Mouse (Mus musculus): ENCODE results near the gene Gm28047. TPM values are rescaled to one million over a fixed set of nuclear protein-coding genes. Genes with fewer than 3 reads are reported as not detected.

Gm28047 gene
- polyA plus RNA-seq, 1 experiment from 2014 or later: 0.08 TPM

DNA sequence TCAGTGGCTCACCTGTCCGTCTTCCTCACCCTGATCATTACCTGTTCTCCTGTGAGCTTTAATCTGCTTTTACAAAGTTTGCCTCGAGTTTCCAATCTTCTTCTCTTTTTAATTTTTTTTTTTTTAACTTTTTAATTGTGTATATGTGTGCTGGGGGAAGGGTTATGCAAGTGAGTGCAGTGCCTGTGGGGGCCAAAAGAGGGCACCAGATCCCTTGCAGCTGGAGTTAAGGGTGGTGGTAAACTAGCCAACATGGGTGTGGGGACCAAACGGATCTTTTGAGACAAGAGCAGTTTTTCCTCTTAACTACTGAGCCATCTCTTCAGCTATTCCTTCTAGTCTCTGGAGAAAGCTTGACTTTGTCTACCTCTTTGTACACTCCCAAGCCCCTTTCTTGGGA is 96.9 kb downstream of the Gm28047 start:
- no peak overlapping the region for H3K9ac ChIP-seq (ENCODE audit: low read length)
- H3K4me2 ChIP-seq: no peak overlapping the region
- ATAC-seq (ENCODE audit: low FRiP score) (no peak), DNase-seq (ENCODE audit: low spot score, missing footprints) (peak; percentile 86)
- peaks cover 3% of the 10 kb centered on the region; the same call in 1 of the 2 replicates for H3K36me3 ChIP-seq (ENCODE audit: control insufficient read depth, insufficient read depth, low read length)
- H3K27ac ChIP-seq (ENCODE audit: low read depth, low read length): no peak overlapping the region
- H3K4me1 ChIP-seq (ENCODE audit: control insufficient read depth, insufficient read depth, low read length): no peaks in the 10 kb centered on the region
- H3K27me3 ChIP-seq (ENCODE audit: control insufficient read depth, insufficient read depth, low read length): no peaks in the 10 kb centered on the region
- H3K4me3 ChIP-seq (ENCODE audit: low read depth, low read length): no peak overlapping the region
- H3K9me3 ChIP-seq (ENCODE audit: control insufficient read depth, low read length): no peaks in the 10 kb centered on the region
- 69% methylated on average over 3 of the region's 3 CpGs for WGBS

DNA sequence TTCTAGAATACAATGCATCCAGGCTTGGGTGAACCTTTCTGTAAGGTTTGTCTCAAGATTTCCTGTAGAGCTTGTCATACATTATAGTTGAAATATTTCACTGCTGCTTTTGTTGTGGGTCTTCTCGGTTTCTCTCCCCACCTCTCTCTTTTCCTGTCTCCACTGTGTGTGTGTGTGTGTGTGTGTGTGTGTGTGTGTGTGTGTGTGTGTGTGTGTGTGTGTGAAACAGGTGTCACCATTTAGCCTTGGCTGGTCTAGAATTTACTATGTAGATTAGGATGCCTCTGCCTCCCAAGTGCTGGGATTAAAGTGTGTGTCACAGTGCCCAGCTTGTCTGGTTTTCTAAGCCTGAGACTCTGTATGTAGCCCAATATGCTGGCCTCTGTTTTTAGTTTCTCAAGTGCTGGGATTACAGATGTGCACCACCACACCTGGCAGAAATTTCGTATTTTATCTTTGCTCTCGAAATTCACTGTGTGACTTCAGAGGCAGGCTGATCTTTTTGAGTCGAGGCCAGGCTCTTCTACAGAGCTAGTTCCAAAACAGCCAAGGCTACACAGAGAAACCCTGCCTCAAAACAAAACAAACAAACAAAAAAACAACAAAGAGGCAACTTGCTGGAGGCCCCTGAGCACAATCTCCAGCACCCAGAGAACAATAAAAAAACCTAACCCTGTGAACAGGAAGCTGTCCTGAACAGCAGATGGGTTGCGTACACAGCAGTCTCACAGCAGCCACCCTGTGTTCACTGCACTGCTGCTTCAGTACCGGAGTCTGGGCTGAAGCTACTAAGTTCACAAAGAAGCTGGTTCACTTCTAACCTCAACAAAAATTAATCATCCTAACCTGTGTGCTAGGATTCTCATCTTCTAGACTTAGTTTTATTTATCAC is 98.5 kb downstream of the Gm28047 start:
- Histone ChIP-seq H3K4me2 (no peak overlapping the region), H3K9me3 (ENCODE audit: control insufficient read depth, low read length) (no peaks in the 10 kb centered on the region), H3K4me1 (ENCODE audit: control insufficient read depth, insufficient read depth, low read length) (no peaks in the 10 kb centered on the region), H3K36me3 (ENCODE audit: control insufficient read depth, insufficient read depth, low read length) (peaks cover 3% of the 10 kb centered on the region; the same call in 1 of the 2 replicates), H3K9ac (ENCODE audit: low read length) (no peak overlapping the region), H3K27ac (ENCODE audit: low read depth, low read length) (no peak overlapping the region), H3K27me3 (ENCODE audit: control insufficient read depth, insufficient read depth, low read length) (no peaks in the 10 kb centered on the region), H3K4me3 (ENCODE audit: low read depth, low read length) (no peak overlapping the region)
- DNase-seq (ENCODE audit: low spot score, missing footprints) (peak; percentile 54), ATAC-seq (ENCODE audit: low FRiP score) (no peak)
- WGBS: 85% methylated on average over 6 of the region's 6 CpGs

DNA sequence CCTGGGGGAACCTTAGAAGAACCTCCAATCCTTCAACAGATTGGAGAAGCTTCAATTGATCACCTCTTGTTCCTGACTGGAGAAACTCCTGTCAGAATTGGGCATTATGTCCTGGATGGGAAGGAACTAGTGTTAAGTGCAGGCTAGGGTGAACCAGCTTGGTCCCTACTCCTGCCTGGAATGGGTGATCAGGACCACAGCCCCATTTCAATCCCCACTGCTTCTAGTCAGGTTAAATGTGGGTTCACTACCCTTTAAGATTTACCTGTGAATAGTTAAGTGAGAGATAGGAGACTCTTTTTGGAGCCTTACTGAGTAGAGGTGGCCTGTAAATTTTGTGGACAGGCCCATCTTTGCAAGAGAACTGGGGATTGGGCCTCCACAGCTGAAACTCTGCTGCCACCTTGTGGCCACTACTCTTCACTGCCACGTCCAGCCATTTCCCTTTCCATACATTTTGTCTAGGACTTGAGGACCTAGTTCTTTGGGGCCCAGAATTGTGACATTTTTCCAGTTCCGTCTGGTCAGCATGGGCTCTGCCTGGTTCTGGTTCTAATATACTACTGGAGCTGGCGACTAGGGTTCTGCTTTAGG is 99.9 kb downstream of the Gm28047 start, which contains the start of gene Npff:
Gene Npff (minus strand): TSS at position 51 of the 594 bp plus-strand sequence.
- Histone ChIP-seq H3K4me2 (no peak within 1 kb of the TSS), H3K27me3 (ENCODE audit: control insufficient read depth, insufficient read depth, low read length) (no peaks in the 10 kb centered on the region), H3K4me1 (ENCODE audit: control insufficient read depth, insufficient read depth, low read length) (no peaks in the 10 kb centered on the region), H3K27ac (ENCODE audit: low read depth, low read length) (no peak within 1 kb of the TSS), H3K9ac (ENCODE audit: low read length) (no peak within 1 kb of the TSS), H3K36me3 (ENCODE audit: control insufficient read depth, insufficient read depth, low read length) (peaks cover 3% of the 10 kb centered on the region; the same call in 1 of the 2 replicates), H3K4me3 (ENCODE audit: low read depth, low read length) (no peak within 1 kb of the TSS), H3K9me3 (ENCODE audit: control insufficient read depth, low read length) (no peaks in the 10 kb centered on the region)
- 6% methylated on average over 3 of the region's 3 CpGs for WGBS
- DNase-seq (ENCODE audit: low spot score, missing footprints) (peak; percentile 98), ATAC-seq (ENCODE audit: low FRiP score) (peak; percentile 54; the same call in 1 of the 2 replicates)

DNA sequence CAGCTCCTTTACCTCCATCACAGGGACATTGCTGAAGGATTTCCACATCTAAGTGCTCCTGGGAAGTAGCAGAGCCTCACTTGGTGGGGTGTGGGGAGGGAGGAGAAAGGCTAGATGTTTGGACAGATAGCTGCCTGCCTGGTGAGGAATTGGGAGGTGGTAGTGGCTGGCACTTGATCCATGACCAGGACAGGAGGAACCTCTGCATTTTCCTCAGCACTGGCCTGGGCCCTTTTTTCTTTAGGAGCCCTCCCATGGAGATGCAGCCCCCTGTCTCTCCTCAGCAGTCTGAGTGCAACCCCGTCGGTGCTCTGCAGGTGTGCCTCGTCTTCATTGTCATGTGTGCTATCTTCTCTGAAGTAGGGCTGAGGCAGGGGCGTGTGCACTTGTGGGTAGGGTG is 103.4 kb downstream of the Gm28047 start:
- H3K27me3 ChIP-seq (ENCODE audit: control insufficient read depth, insufficient read depth, low read length): no peaks in the 10 kb centered on the region
- no peak overlapping the region for H3K9ac ChIP-seq (ENCODE audit: low read length)
- H3K4me1 ChIP-seq (ENCODE audit: control insufficient read depth, insufficient read depth, low read length): peaks cover 8% of the 10 kb centered on the region
- H3K4me3 ChIP-seq (ENCODE audit: low read depth, low read length): no peak overlapping the region
- ATAC-seq (ENCODE audit: low FRiP score) (no peak), DNase-seq (ENCODE audit: low spot score, missing footprints) (peak; percentile 39)
- no peak overlapping the region for H3K4me2 ChIP-seq
- no peaks in the 10 kb centered on the region for H3K9me3 ChIP-seq (ENCODE audit: control insufficient read depth, low read length)
- WGBS: 70% methylated on average over 4 of the region's 4 CpGs
- no peaks in the 10 kb centered on the region for H3K36me3 ChIP-seq (ENCODE audit: control insufficient read depth, insufficient read depth, low read length)
- H3K27ac ChIP-seq (ENCODE audit: low read depth, low read length): no peak overlapping the region

DNA sequence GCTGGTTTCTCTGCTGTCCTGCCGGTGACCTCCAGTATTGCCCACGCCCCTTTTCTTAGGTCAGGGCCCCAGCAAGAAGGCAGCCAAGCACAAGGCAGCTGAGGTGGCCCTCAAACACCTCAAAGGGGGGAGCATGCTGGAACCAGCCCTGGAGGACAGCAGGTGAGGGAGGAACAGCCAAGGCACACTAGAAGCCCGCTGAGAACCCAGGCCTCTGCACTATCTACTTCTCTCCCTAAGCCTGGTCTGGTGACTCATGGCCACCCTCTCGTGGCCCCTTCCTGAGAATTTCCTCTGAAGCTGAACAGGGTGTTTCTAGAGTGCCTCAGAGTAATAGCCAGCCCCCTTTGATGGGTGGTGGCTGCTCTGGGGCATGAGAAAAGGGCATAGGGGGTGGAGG is 104.5 kb downstream of the Gm28047 start:
- peaks cover 15% of the 10 kb centered on the region for H3K4me1 ChIP-seq (ENCODE audit: control insufficient read depth, insufficient read depth, low read length)
- no peak overlapping the region for H3K9ac ChIP-seq (ENCODE audit: low read length)
- DNase-seq (ENCODE audit: low spot score, missing footprints) (no peak), ATAC-seq (ENCODE audit: low FRiP score) (no peak)
- no peaks in the 10 kb centered on the region for H3K9me3 ChIP-seq (ENCODE audit: control insufficient read depth, low read length)
- H3K27me3 ChIP-seq (ENCODE audit: control insufficient read depth, insufficient read depth, low read length): no peaks in the 10 kb centered on the region
- no peak overlapping the region for H3K4me3 ChIP-seq (ENCODE audit: low read depth, low read length)
- WGBS: 86% methylated on average over 4 of the region's 4 CpGs
- no peak overlapping the region for H3K4me2 ChIP-seq
- H3K27ac ChIP-seq (ENCODE audit: low read depth, low read length): no peak overlapping the region
- no peaks in the 10 kb centered on the region for H3K36me3 ChIP-seq (ENCODE audit: control insufficient read depth, insufficient read depth, low read length)

DNA sequence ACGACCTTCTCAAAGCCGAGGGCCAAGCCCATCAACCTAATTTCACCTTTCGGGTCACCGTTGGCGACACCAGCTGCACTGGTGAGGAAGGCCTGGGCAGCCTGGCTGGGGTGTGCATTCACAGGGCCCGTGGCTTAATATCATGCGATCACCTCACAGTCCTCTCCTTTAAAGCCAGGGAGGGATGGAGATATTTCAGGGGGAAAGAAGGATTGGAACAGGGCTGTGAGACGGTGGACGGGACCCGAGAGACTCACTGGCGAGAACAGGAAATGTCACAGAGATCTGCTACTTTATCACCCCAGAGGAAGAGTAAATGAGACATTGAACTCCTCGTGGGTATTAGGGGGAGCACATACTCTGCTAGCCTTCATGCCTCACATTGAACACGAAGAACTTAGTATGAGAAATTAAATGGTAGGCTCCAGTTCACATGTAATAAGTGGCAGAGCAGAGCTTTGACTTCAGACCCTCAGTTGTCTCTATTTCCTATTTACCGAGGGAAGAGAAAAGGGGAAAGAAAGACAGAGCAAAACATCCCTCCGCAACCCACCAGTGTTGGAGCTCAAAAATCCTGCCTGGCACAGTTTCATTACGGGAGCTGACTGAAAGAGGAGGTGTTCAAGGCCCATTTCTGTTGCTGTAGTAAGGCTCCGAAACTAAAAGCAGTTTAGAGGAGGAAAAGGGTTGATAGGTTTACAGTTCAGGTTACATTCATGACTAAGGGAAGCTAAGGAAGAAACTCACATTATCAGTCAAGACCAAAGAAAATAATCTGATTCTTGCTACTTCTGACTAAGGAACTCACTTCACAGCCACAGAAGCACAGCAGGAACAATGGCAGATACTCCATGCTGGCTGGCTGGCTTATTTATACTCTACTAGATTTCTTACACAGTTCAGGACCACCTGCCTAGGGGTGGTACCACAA is 105.4 kb downstream of the Gm28047 start:
- Histone ChIP-seq H3K4me1 (ENCODE audit: control insufficient read depth, insufficient read depth, low read length) (peaks cover 15% of the 10 kb centered on the region), H3K4me2 (peak overlapping the region; percentile 92), H3K4me3 (ENCODE audit: low read depth, low read length) (peak overlapping the region; percentile 65), H3K9me3 (ENCODE audit: control insufficient read depth, low read length) (no peaks in the 10 kb centered on the region), H3K27me3 (ENCODE audit: control insufficient read depth, insufficient read depth, low read length) (no peaks in the 10 kb centered on the region), H3K27ac (ENCODE audit: low read depth, low read length) (peak overlapping the region; percentile 97; the same call in 1 of the 2 replicates), H3K9ac (ENCODE audit: low read length) (peak overlapping the region; percentile 89), H3K36me3 (ENCODE audit: control insufficient read depth, insufficient read depth, low read length) (no peaks in the 10 kb centered on the region)
- peak; percentile 53 for DNase-seq (ENCODE audit: low spot score, missing footprints)
- 77% methylated on average over 17 of the region's 17 CpGs for WGBS
- ATAC-seq (ENCODE audit: low FRiP score): no peak

DNA sequence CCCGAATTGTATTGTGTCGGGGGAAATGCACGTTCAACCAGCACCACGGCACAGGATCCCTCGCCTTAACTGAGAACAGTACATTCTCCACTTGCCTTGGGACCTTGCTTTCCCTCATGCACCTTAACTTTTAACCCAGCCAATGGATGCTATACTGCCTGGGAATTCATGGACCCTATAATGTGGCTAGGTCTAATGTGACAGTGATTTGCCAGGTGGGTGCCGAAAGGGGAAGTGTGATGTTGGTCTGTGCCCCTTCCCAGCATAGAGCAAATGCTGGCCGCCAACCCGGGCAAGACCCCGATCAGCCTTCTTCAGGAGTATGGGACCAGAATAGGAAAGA is 106.0 kb downstream of the Gm28047 start:
- H3K27me3 ChIP-seq (ENCODE audit: control insufficient read depth, insufficient read depth, low read length): no peaks in the 10 kb centered on the region
- no peak for DNase-seq (ENCODE audit: low spot score, missing footprints)
- H3K4me2 ChIP-seq: peak overlapping the region; percentile 92
- peaks cover 15% of the 10 kb centered on the region for H3K4me1 ChIP-seq (ENCODE audit: control insufficient read depth, insufficient read depth, low read length)
- no peak for ATAC-seq (ENCODE audit: low FRiP score)
- peak overlapping the region; percentile 97; the same call in 1 of the 2 replicates for H3K27ac ChIP-seq (ENCODE audit: low read depth, low read length)
- peak overlapping the region; percentile 65 for H3K4me3 ChIP-seq (ENCODE audit: low read depth, low read length)
- peak overlapping the region; percentile 89 for H3K9ac ChIP-seq (ENCODE audit: low read length)
- WGBS: 23% methylated on average over 9 of the region's 9 CpGs
- no peaks in the 10 kb centered on the region for H3K36me3 ChIP-seq (ENCODE audit: control insufficient read depth, insufficient read depth, low read length)
- H3K9me3 ChIP-seq (ENCODE audit: control insufficient read depth, low read length): no peaks in the 10 kb centered on the region

DNA sequence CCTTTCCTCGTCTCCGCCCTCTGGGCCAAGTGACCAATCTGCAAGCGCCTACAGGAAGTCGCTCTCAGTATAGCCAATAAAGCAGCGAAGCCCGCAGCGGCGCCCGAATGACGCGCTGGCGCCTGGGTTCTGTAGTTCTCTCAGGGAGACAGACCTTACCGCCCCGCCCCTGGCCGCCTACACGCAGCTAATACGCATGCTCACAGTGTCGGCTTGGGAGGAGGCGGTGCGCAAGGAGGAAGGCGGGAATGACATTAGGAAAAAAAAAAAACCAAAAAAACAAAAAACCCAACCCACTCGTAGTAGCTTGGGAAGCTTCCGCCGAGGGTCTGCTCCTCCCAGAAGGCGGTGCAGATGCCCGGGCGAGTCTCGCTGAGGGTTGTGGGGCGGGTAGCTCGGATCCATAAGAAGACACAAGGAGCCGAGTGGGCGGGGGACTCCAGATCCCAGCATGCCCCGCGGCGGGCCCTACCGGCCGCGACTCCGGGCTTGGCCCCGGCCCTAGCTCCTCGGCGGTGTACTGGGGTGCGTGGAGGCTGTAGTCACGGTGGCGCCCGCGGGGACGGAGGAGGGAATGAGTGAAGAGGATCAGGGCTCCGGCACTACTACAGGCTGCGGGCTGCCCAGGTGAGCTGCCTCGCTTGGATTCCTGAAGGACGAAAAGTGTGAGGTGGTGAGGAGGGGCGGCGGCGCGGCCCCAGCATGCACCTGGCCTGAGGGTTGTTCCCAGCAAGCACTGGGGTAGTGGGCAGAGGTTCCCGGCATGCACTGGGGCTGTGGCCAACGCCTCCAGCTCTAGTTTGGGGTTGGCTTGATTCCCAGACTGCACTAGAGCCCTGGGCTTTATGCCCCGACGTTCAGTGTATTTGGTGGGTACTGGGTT is 106.7 kb downstream of the Gm28047 start, which contains the start of gene Tarbp2:
Gene Tarbp2 (plus strand): TSS at position 217 of the 883 bp plus-strand sequence.
- peak; percentile 91 for ATAC-seq (ENCODE audit: low FRiP score)
- peaks cover 15% of the 10 kb centered on the region for H3K4me1 ChIP-seq (ENCODE audit: control insufficient read depth, insufficient read depth, low read length)

More for the DNA sequence above, 106.7 kb downstream of the Gm28047 start, which contains the start of gene Tarbp2:
- Histone ChIP-seq H3K9me3 (ENCODE audit: control insufficient read depth, low read length) (no peaks in the 10 kb centered on the region), H3K9ac (ENCODE audit: low read length) (peak within 1 kb of the TSS; percentile 89), H3K4me3 (ENCODE audit: low read depth, low read length) (peak within 1 kb of the TSS; percentile 65), H3K27me3 (ENCODE audit: control insufficient read depth, insufficient read depth, low read length) (no peaks in the 10 kb centered on the region), H3K27ac (ENCODE audit: low read depth, low read length) (peak within 1 kb of the TSS; percentile 97), H3K4me2 (peak within 1 kb of the TSS; percentile 92), H3K36me3 (ENCODE audit: control insufficient read depth, insufficient read depth, low read length) (no peaks in the 10 kb centered on the region)
- 0% methylated on average over 60 of the region's 60 CpGs for WGBS
- DNase-seq (ENCODE audit: low spot score, missing footprints): peak; percentile 100

Data from midbrain, embryonic 11.5 days (tissue).